Mouse (Mus musculus) retina, postnatal 1 day (tissue): ENCODE measurements around the gene Aldh3b3.
"Not testable (repeated sequence)": the region's sequence is repeated elsewhere in the genome, so short reads cannot be mapped to it uniquely, and the experiment has no call there.

ENCODE experiments used
- DNase-seq: peaks from one replicate; pipeline ENCODE4 v3.0.0-alpha.2; 2012

The Aldh3b3 gene

DNA sequence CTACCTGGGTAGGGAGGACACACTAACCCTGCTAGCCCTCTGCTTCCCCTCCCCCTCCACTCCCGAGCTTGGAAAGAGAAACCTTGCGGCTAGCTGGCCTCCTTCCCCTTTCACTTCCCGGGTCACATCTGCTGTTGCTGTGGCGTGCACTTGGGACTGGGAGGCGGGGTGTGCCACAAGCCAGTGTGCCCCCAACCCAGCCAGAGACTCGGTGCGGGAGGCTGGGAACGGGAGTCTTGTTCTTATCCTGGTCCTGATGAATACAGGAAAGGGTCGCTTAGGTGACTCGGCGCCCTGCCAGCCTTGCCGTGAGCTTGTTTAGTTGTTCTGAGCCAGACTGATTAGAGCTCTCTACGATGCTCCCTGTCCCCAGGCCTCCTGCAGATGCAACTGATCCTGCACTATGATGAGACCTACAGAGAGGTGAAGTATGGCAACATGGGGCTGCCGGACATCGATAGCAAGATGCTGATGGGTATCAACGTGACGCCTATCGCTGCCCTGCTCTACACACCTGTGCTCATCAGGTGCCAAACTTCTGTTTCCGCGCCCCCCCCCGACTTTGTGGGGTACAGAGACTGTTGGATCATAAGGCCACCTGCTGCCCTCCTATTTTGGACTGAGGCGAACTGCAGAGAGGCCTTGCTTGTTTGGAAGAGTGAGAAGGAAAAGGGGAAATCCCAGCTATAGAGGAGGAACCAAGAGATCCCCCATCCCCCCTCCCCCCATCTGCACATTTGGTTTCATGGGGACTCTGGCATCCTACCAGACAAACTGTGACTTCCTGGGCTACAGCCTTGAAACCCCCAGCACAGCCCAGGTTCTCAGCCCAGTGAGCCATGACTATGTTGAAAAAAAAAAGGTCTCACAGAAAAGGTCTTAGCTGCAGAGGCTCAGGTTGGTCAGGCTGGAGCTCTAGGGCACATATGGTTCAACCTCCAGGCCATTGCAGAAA, 22.3 kb upstream of the Aldh3b3 start:
- peak; percentile 67 for DNase-seq

- DNase-seq, result no peak
Measured at GRCm38 (mm10) chr19:3942315-3942714, 16.1 kb upstream of the Aldh3b3 start.

- DNase-seq, result no peak
Measured at GRCm38 (mm10) chr19:3942986-3943735, 15.3 kb upstream of the Aldh3b3 start.

- no peak for DNase-seq
Measured at GRCm38 (mm10) chr19:3945872-3946564, 12.4 kb upstream of the Aldh3b3 start.

GRCm38 (mm10) chr19:3946715-3947114, 11.7 kb upstream of the Aldh3b3 start:
- peak; percentile 80 for DNase-seq

DNA sequence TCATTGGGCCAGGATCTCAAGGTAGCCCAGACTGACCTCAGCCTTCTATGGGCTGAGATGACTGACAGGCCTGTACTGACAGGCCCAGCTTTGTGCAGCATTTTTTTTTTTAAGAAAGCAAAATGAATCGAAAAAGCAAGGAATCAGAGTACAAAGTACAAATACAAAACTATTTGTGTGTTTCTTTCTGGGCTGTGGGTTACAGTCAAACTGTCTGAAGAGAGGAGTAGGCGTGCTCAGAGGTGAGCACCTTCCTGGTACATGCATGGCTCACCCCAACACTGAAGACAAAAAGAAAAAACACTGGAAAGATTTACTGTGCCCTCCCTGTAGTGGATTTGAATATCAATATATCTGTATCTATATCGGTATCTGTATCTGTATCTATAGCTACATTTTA, 10.6 kb upstream of the Aldh3b3 start:
- no peak for DNase-seq

DNA sequence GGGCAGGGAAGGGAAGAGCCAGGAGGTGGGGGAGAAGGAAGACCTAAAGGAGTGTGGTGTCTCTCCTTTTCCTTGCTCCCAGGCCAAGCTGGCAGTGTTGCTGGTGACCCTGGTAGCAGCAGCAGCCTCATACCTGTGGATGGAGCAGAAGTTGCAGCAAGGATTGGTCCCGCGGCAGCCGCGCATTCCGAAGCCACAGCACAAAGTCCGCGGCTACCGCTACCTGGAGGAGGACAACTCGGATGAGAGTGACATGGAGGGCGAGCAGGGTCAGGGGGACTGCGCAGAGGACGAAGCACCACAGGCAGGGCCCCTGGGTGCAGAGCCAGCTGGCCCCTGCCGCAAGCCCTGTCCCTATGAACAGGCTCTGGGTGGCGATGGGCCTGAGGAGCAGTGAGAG, 9.9 kb upstream of the Aldh3b3 start:
- no peak for DNase-seq

- no peak for DNase-seq
Measured at GRCm38 (mm10) chr19:3950331-3950730, 8.1 kb upstream of the Aldh3b3 start.

DNA sequence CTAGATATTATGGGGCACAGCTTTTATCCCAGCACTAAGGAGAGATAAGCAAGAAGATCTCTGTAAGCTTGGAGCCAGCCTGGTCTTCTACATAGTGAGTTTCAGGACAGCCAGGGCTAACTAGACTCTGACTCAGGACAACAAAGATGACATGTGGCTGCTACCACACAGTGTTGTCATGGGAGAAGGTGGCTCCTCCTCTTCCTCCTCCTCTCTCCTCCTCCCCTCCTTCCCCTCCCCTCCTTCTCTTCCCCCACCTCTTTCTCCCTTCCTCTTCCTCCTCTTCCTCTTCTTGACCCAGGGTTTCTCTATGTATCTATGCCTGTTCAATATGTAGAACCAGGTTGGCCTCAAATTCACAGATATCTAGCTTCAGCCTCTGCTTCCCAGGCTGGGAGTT, 7.0 kb upstream of the Aldh3b3 start:
- DNase-seq, result no peak

DNA sequence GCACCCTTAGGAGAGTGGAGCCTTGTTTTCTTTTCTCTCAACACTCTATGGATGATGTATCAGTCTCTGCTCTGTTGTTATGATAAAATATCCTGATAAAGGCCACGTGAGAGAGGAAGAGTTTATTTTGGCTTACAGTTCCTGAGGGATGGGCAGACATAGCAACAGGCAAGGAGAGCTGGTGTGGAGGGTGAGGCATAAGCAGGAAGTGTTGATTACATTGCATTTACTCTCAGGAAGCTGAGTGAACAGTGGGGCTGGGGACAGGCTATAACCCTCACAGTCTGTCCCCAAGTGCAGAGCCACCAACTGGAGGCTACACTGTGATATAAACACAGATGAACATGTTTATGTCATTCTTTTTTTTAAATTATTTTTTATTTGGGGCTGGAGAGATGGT, 6.3 kb upstream of the Aldh3b3 start:
- DNase-seq, result no peak

DNA sequence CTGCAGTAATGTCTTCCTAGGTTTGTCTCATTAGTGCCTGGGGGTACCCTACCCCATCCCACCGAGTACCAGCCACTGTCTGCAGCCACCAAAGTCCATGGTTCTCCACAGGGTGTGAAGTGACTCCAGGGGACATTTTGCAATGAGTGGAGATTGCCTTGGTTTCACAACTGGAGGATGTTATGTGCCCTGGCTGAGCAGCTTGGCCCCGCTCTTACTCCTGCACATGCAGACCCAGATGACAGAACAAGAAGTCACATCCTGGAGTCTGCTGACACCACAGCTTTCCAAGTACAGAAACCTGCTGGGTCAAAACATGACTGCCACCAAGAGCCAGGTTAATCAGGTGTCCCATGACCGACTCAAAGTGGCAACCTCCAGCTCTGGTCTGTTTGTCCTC, 3.4 kb upstream of the Aldh3b3 start:
- no peak for DNase-seq

DNA sequence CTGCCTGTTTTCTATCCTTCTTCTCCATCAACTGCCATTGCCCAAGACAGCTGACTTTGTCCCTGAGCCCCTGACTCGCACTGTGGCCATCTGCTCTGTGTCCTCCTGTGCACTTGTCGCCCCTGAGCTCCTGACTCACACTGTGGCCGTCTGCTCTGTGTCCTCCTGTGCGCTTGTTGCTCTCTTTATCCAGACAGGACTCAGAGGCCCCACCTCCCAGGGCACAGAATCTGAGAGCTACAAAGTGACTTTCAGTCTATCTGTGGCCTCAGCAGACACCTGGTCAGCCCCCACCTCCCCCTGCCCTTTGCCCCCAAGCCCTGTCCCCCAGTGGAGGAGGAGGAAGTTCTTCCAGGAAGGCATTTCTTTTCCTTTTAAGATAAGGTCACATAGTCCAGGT, 2.6 kb upstream of the Aldh3b3 start:
- DNase-seq, result peak; percentile 18

DNA sequence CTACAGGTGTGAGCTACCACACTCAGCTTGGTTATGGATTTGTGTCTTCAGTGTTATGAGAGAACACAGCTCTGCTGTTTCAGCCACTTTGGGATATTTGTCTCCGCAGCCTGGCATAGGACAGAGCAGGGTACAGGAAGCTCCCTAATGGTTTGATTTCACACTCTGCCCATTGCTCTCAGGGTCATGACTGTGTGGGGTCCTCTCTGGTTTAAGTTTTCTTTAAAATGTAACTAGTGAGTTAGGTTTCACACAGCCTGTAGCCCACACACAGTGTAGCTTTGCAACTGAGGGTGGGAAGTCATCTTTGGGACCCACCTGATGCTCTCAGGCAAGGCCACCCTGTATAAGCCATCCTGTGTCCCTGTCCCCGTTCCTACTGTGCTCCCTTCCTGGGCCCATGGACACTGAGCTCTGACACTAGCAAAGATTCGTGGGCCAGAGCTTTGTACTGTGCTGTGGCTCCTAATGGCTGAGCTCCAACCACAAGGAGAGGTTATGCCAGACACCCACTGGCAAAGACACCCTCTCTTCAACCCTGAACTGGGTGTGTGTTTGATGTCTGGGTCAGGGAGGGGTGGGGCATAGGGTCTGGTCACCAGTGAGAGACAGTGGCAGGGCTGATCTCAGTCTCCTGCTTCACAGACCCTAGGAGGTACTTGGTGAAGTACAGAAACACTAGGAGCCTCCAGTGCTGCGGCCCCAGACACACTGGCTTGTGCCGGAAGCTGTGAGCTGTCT, 979 bp upstream of the Aldh3b3 start:
- DNase-seq, result not testable (repeated sequence)

DNA sequence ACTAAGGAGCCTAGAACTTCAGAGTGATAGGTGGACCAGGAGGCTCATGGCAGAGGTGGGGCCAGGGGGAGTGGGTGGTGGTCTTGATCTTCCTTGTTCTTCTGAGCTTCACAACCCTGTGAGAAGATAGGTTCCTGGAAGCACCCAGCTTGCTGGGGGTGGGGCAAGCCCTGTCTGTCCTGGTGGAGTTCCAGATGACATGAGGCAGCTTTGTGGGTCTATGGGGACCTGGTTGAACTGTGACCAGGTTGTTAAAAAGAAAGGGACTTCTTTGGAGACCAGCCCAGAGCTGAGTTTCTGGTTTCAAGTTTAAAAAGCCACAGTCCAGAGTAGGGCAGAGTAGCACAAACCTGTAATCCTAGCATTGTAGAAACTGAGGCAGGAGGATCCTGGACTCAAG, 585 bp downstream of the Aldh3b3 start:
- no peak for DNase-seq

GRCm38 (mm10) chr19:3960211-3960610, 1.8 kb downstream of the Aldh3b3 start:
- DNase-seq, result no peak

DNA sequence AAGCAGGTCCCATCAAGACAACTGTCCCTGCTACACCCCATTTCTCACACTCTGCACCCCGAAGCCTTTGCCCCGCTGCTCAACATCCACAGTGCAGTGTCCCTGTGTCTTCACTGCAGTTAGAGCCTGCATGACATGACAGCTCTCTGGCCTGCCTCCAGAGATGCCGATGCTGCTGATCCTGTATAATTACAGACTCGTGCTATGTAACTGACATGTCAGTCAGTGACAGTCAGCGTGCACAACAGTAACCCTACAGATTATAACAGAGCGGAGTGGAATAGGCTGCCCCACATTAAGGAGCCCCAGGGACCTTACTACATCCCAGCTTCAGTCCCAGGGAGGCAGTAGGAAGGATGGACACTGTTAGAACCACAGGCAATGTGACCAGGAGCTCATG, 3.4 kb downstream of the Aldh3b3 start:
- DNase-seq, result not testable (repeated sequence)

GRCm38 (mm10) chr19:3962469-3962868, 4.0 kb downstream of the Aldh3b3 start:
- DNase-seq, result peak; percentile 46

GRCm38 (mm10) chr19:3964030-3964429, 5.6 kb downstream of the Aldh3b3 start:
- DNase-seq, result no peak

- peak; percentile 53 for DNase-seq
Measured at GRCm38 (mm10) chr19:3966330-3967075, 8.1 kb downstream of the Aldh3b3 start.

DNA sequence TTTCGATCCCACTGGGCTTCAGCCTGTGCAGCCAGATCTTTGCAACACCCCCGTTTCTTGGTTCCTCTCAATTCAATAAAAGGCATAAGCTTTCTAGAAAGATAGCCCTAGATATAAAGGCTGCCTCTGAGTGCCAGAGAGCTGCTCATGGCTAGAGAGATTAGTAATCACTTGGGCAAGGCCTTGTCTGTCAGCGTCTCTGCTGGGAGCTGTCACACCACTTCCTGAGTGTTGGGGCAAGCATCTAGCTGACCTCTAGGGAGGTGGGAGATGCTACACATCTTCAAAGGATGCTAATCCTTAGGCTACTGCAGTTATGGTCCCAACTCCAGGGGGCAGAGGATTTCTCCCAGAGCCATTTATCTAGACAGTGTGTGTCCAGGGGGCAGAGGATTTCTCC, 8.8 kb downstream of the Aldh3b3 start:
- DNase-seq, result no peak

GRCm38 (mm10) chr19:3972229-3972628, 13.8 kb downstream of the Aldh3b3 start, which contains the start of gene Aldh3b2:
TSS of gene Aldh3b2 (plus strand) at chr19:3972328.
- DNase-seq, result no peak

- DNase-seq, result not testable (repeated sequence)
Measured at GRCm38 (mm10) chr19:3974608-3975007, 16.2 kb downstream of the Aldh3b3 start.
